Mouse (Mus musculus): Measurements from ENCODE around the gene Sema5b.

DNA sequence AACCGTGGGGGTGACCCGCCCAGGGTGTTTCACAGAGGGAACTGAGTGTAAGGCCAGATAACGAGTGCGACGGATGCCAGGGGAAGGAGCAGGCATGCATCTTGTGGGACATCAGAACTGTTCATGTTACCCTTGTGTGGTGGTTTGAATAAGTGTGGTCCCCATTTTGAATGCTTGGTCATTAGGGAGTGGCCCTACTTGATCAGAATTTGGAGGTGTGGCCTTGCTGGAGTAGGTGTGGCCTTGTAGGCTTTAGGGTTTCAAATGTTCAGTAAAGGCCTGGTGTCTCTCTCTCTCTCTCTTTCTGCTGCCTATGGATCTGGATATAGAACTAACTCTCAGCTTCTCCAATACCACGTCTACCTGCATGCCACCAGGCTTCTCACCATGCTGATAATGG lies 60.5 kb downstream of the Sema5b start:
- no peak for TF ChIP-seq CTCF (IDR thresholded peaks at IDR 0.05)
- no peak for TF ChIP-seq EP300 (IDR thresholded peaks at IDR 0.05)
